Mouse (Mus musculus) ovary, adult 10 weeks (tissue): ENCODE measurements around the gene Olfr66. TPM values are rescaled to one million over a fixed set of nuclear protein-coding genes. Genes with fewer than 3 reads are reported as not detected.

Source experiments
- polyA plus RNA-seq: library from polyadenylated mRNA; stranded (reverse); fragments of 350-450 nt; fragmentation: Illumina TruSeq; extraction: RNeasy Lipid Tissue Mini Kit (QIAGEN cat#74804); gene quantifications from one replicate; pipeline ENCODE4 v1.2.3, GENCODE M21; 2014

The Olfr66 gene
- polyA plus RNA-seq = not detected

DNA sequence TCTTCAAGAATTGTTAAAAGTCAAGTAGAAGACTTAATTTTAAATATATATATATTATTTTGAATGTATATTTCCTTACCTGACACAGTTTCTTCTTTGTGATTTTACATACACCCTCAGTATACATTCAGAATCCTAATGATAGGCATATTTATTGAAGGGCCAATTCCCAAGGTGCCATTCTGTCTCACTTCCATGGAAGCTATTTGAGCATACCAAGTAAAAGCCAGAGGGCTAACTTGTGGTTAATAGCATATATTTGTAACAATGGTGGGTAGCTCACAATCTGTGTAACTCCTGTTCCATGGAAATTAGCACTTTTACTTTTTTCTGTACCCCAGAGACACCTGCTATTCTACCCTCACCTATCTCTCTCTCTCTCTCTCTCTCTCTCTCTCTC lies at the start of gene Olfr66:
TSS of gene Olfr66 (minus strand) at position 101 of the 400 bp plus-strand sequence.

DNA sequence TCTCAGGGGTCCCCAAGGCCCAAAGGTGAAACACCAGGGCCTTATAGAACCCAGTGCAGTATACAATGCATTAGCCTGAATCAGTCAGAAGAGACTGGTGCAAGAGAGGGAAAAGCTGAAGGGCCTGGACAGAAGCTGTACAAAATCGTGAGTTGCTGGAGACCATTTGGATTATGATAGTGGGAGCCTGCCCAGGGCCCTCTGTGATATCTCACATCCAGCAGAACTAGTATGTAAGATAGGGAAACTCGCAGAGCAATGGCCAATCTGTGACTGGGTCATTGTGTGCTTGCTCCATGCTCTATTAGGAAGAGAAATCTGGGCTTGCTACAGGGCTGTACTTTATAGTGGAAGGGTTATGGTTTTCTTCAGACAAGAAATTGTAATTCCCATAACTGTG lies 48.2 kb upstream of the Olfr66 start, which contains the start of gene Olfr632:
TSS of gene Olfr632 (plus strand) at position 84 of the 400 bp plus-strand sequence.

DNA sequence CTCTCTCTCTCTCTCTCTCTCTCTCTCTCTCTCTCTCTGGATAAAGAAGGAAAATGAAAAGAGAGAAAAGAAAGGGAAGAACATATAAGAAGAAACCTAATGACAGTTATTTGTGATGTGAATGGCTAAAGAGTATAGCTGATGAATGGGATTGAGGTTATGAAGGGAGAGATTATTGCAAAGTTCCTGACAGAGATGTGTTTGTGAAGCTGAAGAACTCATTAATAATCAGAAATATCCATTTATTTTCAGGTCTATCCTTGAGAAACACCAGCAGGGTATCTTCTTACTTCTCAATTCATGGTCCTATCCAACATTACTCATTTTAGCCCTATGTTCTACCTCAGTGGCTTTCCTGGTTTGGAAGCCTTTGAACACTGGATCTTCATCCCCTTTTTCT lies 42.5 kb upstream of the Olfr66 start, which contains the start of gene Olfr631:
TSS of gene Olfr631 (plus strand) at position 301 of the 400 bp plus-strand sequence.

DNA sequence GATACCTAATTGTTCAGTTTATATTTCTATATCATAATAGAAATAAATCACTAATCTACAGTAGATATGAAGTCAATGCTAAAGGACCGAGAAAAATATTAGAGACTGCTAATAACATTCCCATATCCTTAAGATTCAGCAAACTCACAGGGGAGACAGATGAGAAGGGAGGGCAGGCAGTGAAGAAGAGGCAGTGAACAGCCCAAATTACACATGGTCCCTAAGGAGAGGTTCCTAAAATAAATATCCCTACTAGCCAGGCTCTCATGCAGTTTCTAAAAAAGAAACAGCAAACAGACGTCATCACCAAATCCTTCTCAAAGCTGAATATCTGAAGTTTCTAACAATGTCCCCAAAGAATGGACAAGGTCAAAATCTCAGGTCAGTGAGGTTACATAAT lies 17.1 kb upstream of the Olfr66 start, which contains the start of gene Olfr65:
TSS of gene Olfr65 (plus strand) at position 301 of the 400 bp plus-strand sequence.

DNA sequence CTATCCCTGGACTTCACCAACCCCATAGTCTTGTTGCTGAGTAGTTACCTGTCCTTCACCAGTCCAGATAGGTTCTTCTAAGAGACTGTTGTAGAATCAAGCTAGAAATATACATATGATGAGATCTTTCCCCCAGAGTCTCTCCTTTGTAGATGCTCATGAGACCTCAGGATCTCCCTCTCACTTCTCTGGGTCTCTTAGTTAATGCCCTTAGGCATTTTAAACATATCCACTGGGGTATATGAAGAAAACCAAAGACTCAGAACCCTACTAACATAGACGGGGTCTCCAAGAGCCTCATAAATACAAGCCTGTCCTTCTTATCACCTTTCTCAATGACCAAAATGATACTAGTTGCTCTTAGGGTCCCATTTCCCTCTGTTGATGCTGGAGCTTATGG lies 8.3 kb upstream of the Olfr66 start, which contains the start of gene Olfr64:
TSS of gene Olfr64 (minus strand) at position 101 of the 400 bp plus-strand sequence.

DNA sequence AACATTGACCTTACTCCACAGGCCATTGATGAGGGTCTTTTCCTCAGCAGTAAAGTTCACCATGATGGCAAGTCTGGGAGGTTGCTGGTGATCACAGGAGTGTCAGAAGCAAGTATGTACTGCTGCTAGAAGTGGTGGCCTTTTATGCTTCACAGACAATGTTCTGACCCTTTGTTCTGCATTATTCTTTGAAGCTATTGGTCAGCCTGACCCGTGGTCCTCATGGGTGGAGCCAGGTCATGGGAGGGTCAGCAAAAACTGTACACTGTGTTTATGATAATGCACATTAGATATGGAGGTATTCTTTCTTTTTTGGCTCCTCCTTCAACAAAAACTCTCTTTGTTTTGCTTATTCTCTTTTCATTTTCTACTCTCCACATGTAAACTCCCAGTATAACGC lies 33.0 kb downstream of the Olfr66 start, which contains the start of gene Hbb-y:
TSS of gene Hbb-y (minus strand) at position 127 of the 400 bp plus-strand sequence.

DNA sequence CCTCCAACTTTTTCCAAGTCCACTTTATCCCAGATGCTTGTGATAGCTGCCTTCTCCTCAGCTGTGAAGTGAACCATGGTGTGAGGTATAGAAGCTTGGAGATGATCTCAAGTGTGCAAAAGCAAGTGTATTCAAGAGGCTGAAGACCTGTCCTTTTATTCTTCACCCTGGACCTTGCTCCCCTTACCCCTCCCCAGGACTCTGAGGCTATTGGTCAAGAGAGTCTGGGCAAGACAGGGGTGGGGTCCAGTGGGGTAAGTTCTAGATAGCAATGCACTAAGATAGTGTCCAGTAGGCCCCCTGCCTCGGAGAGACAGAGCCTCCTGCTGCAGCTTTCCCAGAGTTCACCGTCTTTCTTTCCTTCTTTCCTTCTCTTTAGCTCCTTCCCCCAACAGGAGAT lies 43.0 kb downstream of the Olfr66 start, which contains the start of gene Hbb-bh1:
TSS of gene Hbb-bh1 (minus strand) at position 131 of the 400 bp plus-strand sequence.

DNA sequence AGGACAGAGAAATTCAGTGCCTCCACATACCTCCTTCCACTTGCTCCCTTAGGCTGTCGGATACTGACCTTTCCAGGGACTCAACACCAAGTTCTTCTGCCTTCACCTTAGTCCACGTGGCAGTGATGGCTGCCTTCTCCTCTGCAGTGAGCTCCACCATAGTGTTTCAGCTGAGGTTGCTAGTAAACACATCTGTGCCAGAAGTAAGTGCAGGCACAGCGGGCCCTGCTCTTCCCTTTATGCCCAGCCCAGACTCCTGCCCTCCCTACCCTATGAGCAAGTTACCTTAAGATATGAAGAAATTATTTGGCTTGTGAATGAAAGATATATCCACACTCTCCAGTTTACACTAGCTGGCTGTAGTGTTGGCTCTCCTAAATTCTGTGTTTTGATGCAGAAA lies 45.8 kb downstream of the Olfr66 start, which contains the start of gene Hbb-bh2:
TSS of gene Hbb-bh2 (minus strand) at position 253 of the 400 bp plus-strand sequence.

Other genes starting within 250 kb of the Olfr66 start
- not detected for gene Olfr622, start 243.6 kb downstream of the Olfr66 start, polyA plus RNA-seq
- gene Olfr623, start 222.6 kb downstream of the Olfr66 start, polyA plus RNA-seq = not detected
- gene Olfr624, start 215.1 kb downstream of the Olfr66 start, polyA plus RNA-seq = 0.63 TPM
- not detected for gene Olfr625-ps1, start 203.5 kb downstream of the Olfr66 start, polyA plus RNA-seq
- not detected for gene Olfr243, start 171.6 kb downstream of the Olfr66 start, polyA plus RNA-seq
- not detected for gene Olfr628, start 155.9 kb downstream of the Olfr66 start, polyA plus RNA-seq
- not detected for gene Olfr629, start 141.3 kb downstream of the Olfr66 start, polyA plus RNA-seq
- gene Olfr630, start 128.9 kb downstream of the Olfr66 start, polyA plus RNA-seq = not detected
- not detected for gene Olfr69, start 114.7 kb downstream of the Olfr66 start, polyA plus RNA-seq
- not detected for gene Olfr68, start 106.6 kb downstream of the Olfr66 start, polyA plus RNA-seq
- not detected for gene Olfr67, start 94.4 kb downstream of the Olfr66 start, polyA plus RNA-seq
- gene Hbb-bt, start 72.3 kb downstream of the Olfr66 start, polyA plus RNA-seq = 2.9 TPM
- 54.8 TPM for gene Hbb-bs, start 58.2 kb downstream of the Olfr66 start, polyA plus RNA-seq
- gene Hbb-bh2, start 45.7 kb downstream of the Olfr66 start, polyA plus RNA-seq = not detected
- gene Hbb-bh1, start 43.1 kb downstream of the Olfr66 start, polyA plus RNA-seq = not detected
- gene Hbb-y, start 33.0 kb downstream of the Olfr66 start, polyA plus RNA-seq = not detected
- not detected for gene Olfr64, start 8.2 kb upstream of the Olfr66 start, polyA plus RNA-seq
- not detected for gene Olfr65, start 17.2 kb upstream of the Olfr66 start, polyA plus RNA-seq
- gene Olfr631, start 42.6 kb upstream of the Olfr66 start, polyA plus RNA-seq = not detected
- not detected for gene Olfr632, start 48.1 kb upstream of the Olfr66 start, polyA plus RNA-seq
- not detected for gene Olfr633, start 58.2 kb upstream of the Olfr66 start, polyA plus RNA-seq
- not detected for gene Olfr635, start 84.9 kb upstream of the Olfr66 start, polyA plus RNA-seq
- gene Olfr638, start 112.5 kb upstream of the Olfr66 start, polyA plus RNA-seq = not detected
- not detected for gene Olfr639, start 131.1 kb upstream of the Olfr66 start, polyA plus RNA-seq
- gene Olfr640, start 139.3 kb upstream of the Olfr66 start, polyA plus RNA-seq = not detected
- not detected for gene Olfr641, start 149.2 kb upstream of the Olfr66 start, polyA plus RNA-seq
- gene Olfr642, start 166.4 kb upstream of the Olfr66 start, polyA plus RNA-seq = not detected
- not detected for gene 4930516K23Rik, start 175.2 kb upstream of the Olfr66 start, polyA plus RNA-seq
- not detected for gene Olfr644, start 185.6 kb upstream of the Olfr66 start, polyA plus RNA-seq
- gene Olfr645, start 199.2 kb upstream of the Olfr66 start, polyA plus RNA-seq = not detected
- gene Olfr646, start 218.6 kb upstream of the Olfr66 start, polyA plus RNA-seq = not detected
- not detected for gene Ubqln5, start 243.6 kb upstream of the Olfr66 start, polyA plus RNA-seq